Mouse (Mus musculus) T-cell, adult 2 months (primary cell): ENCODE data around the gene Wipf2.
"Not testable (repeated sequence)": the region's sequence is repeated elsewhere in the genome, so short reads cannot be mapped to it uniquely, and the experiment has no call there.

Source experiments
- DNase-seq: peaks from one replicate; pipeline ENCODE4 v3.0.0; 2022; ENCODE audit warnings: low spot score

Gene Wipf2

GRCm38 (mm10) chr11:98909654-98910053 lies 46.2 kb downstream of the Wipf2 start:
- peak; percentile 83 for DNase-seq

GRCm38 (mm10) chr11:98910415-98910814 lies 47.0 kb downstream of the Wipf2 start:
- no peak for DNase-seq

GRCm38 (mm10) chr11:98911498-98911897 lies 48.1 kb downstream of the Wipf2 start:
- DNase-seq: no peak

GRCm38 (mm10) chr11:98914196-98914595 lies 50.8 kb downstream of the Wipf2 start:
- DNase-seq: no peak

GRCm38 (mm10) chr11:98916376-98916775 lies 52.9 kb downstream of the Wipf2 start:
- peak; percentile 53 for DNase-seq

- DNase-seq: no peak
Observed at GRCm38 (mm10) chr11:98917428-98918005, 54.1 kb downstream of the Wipf2 start.

- DNase-seq: peak; percentile 59
Observed at GRCm38 (mm10) chr11:98918231-98918630, 54.8 kb downstream of the Wipf2 start.

- no peak for DNase-seq
Observed at GRCm38 (mm10) chr11:98919009-98919408, 55.6 kb downstream of the Wipf2 start.

GRCm38 (mm10) chr11:98921813-98922212 lies 58.4 kb downstream of the Wipf2 start:
- DNase-seq: not testable (repeated sequence)

- peak; percentile 67 for DNase-seq
Observed at GRCm38 (mm10) chr11:98922307-98922706, 58.9 kb downstream of the Wipf2 start.

GRCm38 (mm10) chr11:98922851-98923711 lies 59.6 kb downstream of the Wipf2 start:
- not testable (repeated sequence) for DNase-seq

- no peak for DNase-seq
Observed at GRCm38 (mm10) chr11:98924633-98925175, 61.3 kb downstream of the Wipf2 start.

GRCm38 (mm10) chr11:98925265-98925721 lies 61.9 kb downstream of the Wipf2 start:
- no peak for DNase-seq

GRCm38 (mm10) chr11:98925868-98926311 lies 62.5 kb downstream of the Wipf2 start:
- DNase-seq: no peak

- DNase-seq: no peak
Observed at GRCm38 (mm10) chr11:98926553-98926952, 63.1 kb downstream of the Wipf2 start.

GRCm38 (mm10) chr11:98927438-98928076 lies 64.1 kb downstream of the Wipf2 start, which contains the start of gene Rara:
Gene Rara (plus strand): TSS chr11:98927818.
- DNase-seq: peak; percentile 42

GRCm38 (mm10) chr11:98928186-98928893 lies 64.9 kb downstream of the Wipf2 start:
- DNase-seq: no peak

- no peak for DNase-seq
Observed at GRCm38 (mm10) chr11:98929503-98929902, 66.1 kb downstream of the Wipf2 start.

- no peak for DNase-seq
Observed at GRCm38 (mm10) chr11:98930127-98930601, 66.7 kb downstream of the Wipf2 start.

GRCm38 (mm10) chr11:98930773-98931512 lies 67.5 kb downstream of the Wipf2 start:
- no peak for DNase-seq
